8 mouse cellular contexts compared by ENCODE assay signal in the genomic region with DNA sequence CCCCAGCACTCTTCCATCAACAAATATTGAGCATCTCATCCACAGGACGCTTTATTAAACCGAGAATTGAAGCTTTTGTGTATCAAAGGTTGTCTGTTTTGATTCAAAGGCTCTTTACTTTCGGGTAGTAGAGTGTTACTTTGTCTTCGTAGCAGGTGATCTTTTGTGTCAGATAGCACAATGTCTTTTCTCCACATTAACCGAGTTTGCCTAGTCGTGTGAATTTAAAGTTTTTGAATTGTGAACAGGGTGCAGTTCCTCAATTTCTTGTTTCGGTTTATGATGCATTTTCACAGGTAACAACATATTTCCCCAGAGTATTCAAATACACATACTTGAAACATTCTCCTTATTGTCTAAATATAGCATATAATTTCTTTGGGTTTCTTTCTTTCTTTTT. TPM values are rescaled to one million over a fixed set of nuclear protein-coding genes. Genes with fewer than 3 reads are reported as not detected.
DNase-seq lines count a peak whose midpoint lies in the region; ATAC-seq and TF ChIP-seq lines count a peak whose summit lies in the region.
"Had no signal": no experiment of that assay in that cellular context is flagged by ENCODE, and none has a peak within 500 bp of the region (broad histone marks: within the 10 kb centered on the region; RNA-seq: fewer than 3 reads in every experiment).

No protein-coding gene starts in this region.

- H3K9ac ChIP-seq in neural tube, embryonic 11.5 days (ENCODE audit: low read length), result peak overlapping the region; percentile 63
- H3K9ac ChIP-seq in embryonic facial prominence, embryonic 13.5 days, result peak overlapping the region; percentile 60
- H3K9ac ChIP-seq in intestine, embryonic 15.5 days, result peak overlapping the region; percentile 15; the same call in 1 of the 2 replicates

- no peak for ATAC-seq in neural tube, embryonic 11.5 days (ENCODE audit: insufficient read depth, low FRiP score, low TSS enrichment)
- no peak for ATAC-seq in embryonic facial prominence, embryonic 13.5 days (ENCODE audit: insufficient number of reproducible peaks, insufficient read depth, low FRiP score, low TSS enrichment, low read depth)
- no peak for ATAC-seq in intestine, embryonic 15.5 days

- TF ChIP-seq POLR2A in small intestine, adult 2 months (IDR thresholded peaks at IDR 0.05; ENCODE audit: low read depth, low read length), result no peak

- H3K9me3 ChIP-seq in neural tube, embryonic 11.5 days (ENCODE audit: control insufficient read depth, low read length), result 0 out of 2 replicates have a peak, but pooled peaks cover 2% of the 10 kb centered on the region
- H3K9me3 ChIP-seq in embryonic facial prominence, embryonic 13.5 days, result no peaks in the 10 kb centered on the region
- no peaks in the 10 kb centered on the region for H3K9me3 ChIP-seq in intestine, embryonic 15.5 days

- no peak for TF ChIP-seq CTCF in small intestine, adult 2 months (IDR thresholded peaks at IDR 0.05; ENCODE audit: extremely low read depth, insufficient read length, insufficient replicate concordance, low read depth, low read length)

- H3K27me3 ChIP-seq in neural tube, embryonic 11.5 days (ENCODE audit: control insufficient read depth, insufficient read depth, low read length), result no peaks in the 10 kb centered on the region
- H3K27me3 ChIP-seq in embryonic facial prominence, embryonic 13.5 days, result no peaks in the 10 kb centered on the region
- H3K27me3 ChIP-seq in intestine, embryonic 15.5 days (replicated peaks), result no peaks in the 10 kb centered on the region
- H3K27me3 ChIP-seq in small intestine, adult 2 months (ENCODE audit: control insufficient read depth, insufficient read depth, low read length), result no peaks in the 10 kb centered on the region

- H3K4me2 ChIP-seq in neural tube, embryonic 11.5 days (ENCODE audit: low read depth), result peak overlapping the region; percentile 68
- peak overlapping the region; percentile 71 for H3K4me2 ChIP-seq in embryonic facial prominence, embryonic 13.5 days
- peak overlapping the region; percentile 53 for H3K4me2 ChIP-seq in intestine, embryonic 15.5 days (replicated peaks)

- H3K4me3 ChIP-seq in neural tube, embryonic 11.5 days (ENCODE audit: low read depth, low read length), result peak overlapping the region; percentile 95
- H3K4me3 ChIP-seq in embryonic facial prominence, embryonic 13.5 days, result peak overlapping the region; percentile 83
- H3K4me3 ChIP-seq in intestine, embryonic 15.5 days (replicated peaks), result peak overlapping the region; percentile 91
- H3K4me3 ChIP-seq in small intestine, adult 2 months (ENCODE audit: low read depth, low read length), result no peak overlapping the region

- peak; percentile 15 for DNase-seq in neural tube, embryonic 11.5 days (ENCODE audit: low spot score)
- no peak for DNase-seq in neural tube, embryonic 10.5 days (ENCODE audit: extremely low spot score, low spot score)
- DNase-seq in layer of hippocampus, postnatal 25 days (ENCODE audit: extremely low spot score in 1 of 2, low spot score in 1 of 2), result no peak
- no peak for DNase-seq in cerebellum, adult 8-10 months
- DNase-seq: kidney, adult 18-20 months had no signal

- WGBS in neural tube, embryonic 11.5 days, result 15% methylated on average over 7 of the region's 7 CpGs
- WGBS in embryonic facial prominence, embryonic 13.5 days, result 8% methylated on average over 7 of the region's 7 CpGs
- WGBS in intestine, embryonic 15.5 days, result 11% methylated on average over 7 of the region's 7 CpGs
- WGBS in small intestine, adult 2 months, result 8% methylated on average over 7 of the region's 7 CpGs

- H3K36me3 ChIP-seq in neural tube, embryonic 11.5 days (ENCODE audit: control insufficient read depth, insufficient read depth, low read length), result no peaks in the 10 kb centered on the region
- H3K36me3 ChIP-seq in embryonic facial prominence, embryonic 13.5 days, result no peaks in the 10 kb centered on the region
- no peaks in the 10 kb centered on the region for H3K36me3 ChIP-seq in intestine, embryonic 15.5 days
- no peaks in the 10 kb centered on the region for H3K36me3 ChIP-seq in small intestine, adult 2 months (ENCODE audit: control insufficient read depth, insufficient read depth, low read length)

- H3K4me1 ChIP-seq in neural tube, embryonic 11.5 days (ENCODE audit: control insufficient read depth, insufficient read depth, low read length), result no peaks in the 10 kb centered on the region
- peaks cover 13% of the 10 kb centered on the region for H3K4me1 ChIP-seq in embryonic facial prominence, embryonic 13.5 days
- H3K4me1 ChIP-seq in intestine, embryonic 15.5 days (replicated peaks), result no peaks in the 10 kb centered on the region
- peaks cover 7% of the 10 kb centered on the region for H3K4me1 ChIP-seq in small intestine, adult 2 months (ENCODE audit: control insufficient read depth, insufficient read depth, insufficient read length, low read length)

- no peak overlapping the region for H3K27ac ChIP-seq in neural tube, embryonic 11.5 days (ENCODE audit: low read depth, low read length)
- no peak overlapping the region for H3K27ac ChIP-seq in embryonic facial prominence, embryonic 13.5 days
- no peak overlapping the region for H3K27ac ChIP-seq in intestine, embryonic 15.5 days
- peak overlapping the region; percentile 2; the same call in 1 of the 2 replicates for H3K27ac ChIP-seq in small intestine, adult 2 months (ENCODE audit: insufficient read depth, low read depth, low read length)

RNA-seq across cellular contexts. Expression of a gene that starts 1.5 kb away (rescaled TPM):
- 107 and 108 TPM in 2 replicates for polyA plus RNA-seq in neural tube, embryonic 11.5 days (2014; fragmentation: Nextera tagmentation; extraction: Ambion mirVana)
- 48.4 and 48.8 TPM in 2 replicates for polyA plus RNA-seq in embryonic facial prominence, embryonic 13.5 days (2015; fragmentation: Nextera tagmentation; extraction: Ambion mirVana)
- polyA plus RNA-seq in intestine, embryonic 15.5 days (2015; fragmentation: Nextera tagmentation; extraction: Ambion mirVana), result 33.8 and 35.8 TPM in 2 replicates
- 35.2 and 113 TPM in 2 replicates for polyA plus RNA-seq in small intestine, adult 2 months (2012; rRNA removed)
- 10 to 100 TPM; 52.5 to 52.8 TPM for total RNA-seq in layer of hippocampus, postnatal 25 days (2021)
